Mouse (Mus musculus) embryo, embryonic 10.5 days (tissue): ENCODE results near the gene Rbms1.

ENCODE experiments used
- DNase-seq: peaks from one replicate; pipeline ENCODE4 v3.0.0-alpha.2; 2015; ENCODE audit warnings: low spot score

Gene Rbms1

DNA sequence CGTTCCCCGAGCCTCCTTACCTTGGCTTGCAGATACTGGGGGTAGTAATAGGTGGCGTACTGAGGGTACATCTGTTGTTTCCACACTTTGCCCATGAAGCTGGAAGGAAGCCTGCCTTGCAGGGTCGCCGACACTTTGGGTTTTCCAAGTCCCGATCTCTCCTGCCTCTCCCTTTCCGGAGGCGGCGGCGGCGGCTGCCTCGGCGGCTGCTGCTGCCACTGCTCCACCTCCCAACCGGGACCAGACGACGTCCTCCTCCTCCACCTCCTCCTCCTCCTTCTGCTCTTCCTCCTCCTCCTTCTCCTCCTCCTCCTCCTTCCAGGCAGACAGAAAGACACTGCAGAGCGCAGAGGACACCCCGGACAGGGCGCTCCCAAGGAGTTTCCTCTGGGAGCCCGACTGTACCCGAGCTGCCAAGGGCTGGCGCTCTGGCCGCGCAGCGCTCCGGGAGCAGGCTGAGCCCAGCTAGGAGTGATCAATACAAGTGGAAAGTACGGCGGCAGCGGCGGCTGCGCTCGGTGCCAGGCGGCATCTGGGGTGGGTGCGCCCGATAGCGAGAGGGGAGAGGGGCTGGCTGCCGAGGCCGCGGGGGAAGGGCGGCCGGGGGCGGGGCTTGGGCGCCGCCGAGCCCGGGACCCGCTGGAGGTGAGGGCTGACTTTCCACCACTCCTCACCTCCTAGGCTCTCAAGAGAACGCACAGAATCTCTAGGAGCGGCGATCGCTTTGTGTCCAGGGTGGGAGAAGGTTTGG is at the start of gene Rbms1:
Gene Rbms1, minus strand, starts transcription at position 522 of the 751 bp plus-strand sequence.
- peak; percentile 77 for DNase-seq

DNA sequence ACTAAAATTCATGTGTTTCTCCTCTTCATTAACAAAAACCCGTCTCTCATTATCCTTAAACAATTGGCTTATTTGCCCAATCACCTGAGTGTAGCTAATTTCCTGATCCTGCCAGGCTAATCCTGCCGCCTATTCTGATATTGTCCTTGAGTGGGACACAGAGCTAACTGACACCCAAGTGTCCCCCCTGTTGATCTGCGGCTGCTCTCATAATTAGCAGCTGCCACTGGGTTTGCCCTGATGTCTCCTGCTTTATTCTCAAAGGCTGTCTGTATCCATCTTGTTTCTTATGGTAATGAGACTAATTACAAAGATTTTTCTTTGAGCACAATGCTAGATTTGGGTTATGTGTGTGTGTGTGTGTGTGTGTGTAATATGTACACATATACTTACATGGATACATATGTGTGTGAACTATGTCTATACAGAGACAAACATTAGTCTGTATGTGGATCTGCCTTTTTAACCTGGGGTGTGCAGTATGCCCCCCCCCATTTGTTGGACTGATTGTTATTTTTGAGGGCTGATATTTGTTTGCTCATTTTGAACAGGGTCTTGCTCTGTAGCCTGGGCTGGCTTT is 49.3 kb upstream of the Rbms1 start:
- no peak for DNase-seq

GRCm38 (mm10) chr2:60986286-60986685 is 23.3 kb upstream of the Rbms1 start:
- DNase-seq = no peak

GRCm38 (mm10) chr2:60978538-60979313 is 15.7 kb upstream of the Rbms1 start:
- DNase-seq = peak; percentile 29

DNA sequence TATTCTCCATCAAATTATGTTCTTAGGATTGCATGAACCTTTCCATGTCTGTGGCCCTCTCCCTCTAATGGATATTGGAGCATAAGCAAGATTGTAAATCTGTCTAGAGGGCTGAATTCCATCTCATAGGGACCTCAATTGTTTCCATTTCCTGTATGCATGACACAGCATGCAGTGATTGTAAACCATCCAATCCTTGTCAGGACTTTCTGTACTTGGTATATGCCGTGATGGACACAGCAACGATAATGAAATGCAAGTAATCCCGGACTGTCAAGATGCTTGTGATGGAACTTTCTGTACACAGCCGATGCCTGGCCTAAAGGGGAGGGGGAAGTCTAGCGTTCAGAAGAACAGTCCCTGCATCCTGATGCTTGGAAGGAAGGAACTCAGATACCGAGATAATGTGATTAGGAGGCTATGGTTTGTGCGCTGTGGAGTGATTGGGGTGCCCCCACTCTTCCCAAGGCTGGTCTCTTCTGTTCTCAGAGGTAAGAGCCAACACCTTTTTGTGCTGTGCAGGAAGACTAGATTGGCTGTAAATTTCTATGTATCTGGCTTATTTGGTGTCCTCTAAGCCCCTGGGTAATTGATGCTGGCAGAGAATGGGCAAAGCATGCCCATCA is 9.3 kb upstream of the Rbms1 start:
- no peak for DNase-seq

- peak; percentile 56 for DNase-seq
Measured at GRCm38 (mm10) chr2:60963616-60964015, 624 bp upstream of the Rbms1 start.

- peak; percentile 81 for DNase-seq
Measured at GRCm38 (mm10) chr2:60962001-60962670, 856 bp downstream of the Rbms1 start.

DNA sequence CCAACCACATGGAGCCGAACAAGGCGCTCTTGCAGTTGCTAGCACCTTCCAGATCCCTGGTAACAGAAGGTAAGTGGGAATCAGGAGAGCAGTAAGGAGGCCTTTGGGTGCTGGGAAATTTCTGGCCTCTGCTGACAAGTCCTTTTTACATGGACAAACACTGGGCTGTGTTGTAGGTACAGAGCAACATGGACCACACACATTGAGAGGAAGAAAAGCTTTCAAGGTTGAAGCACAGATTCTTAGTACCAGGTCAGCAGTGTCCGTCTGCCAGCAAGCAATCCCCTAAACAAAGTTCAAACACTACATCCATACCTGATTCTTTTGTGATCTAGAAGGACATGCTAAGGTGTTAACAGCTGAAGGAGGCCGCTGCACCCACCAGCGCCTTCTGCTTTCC is 1.7 kb downstream of the Rbms1 start:
- peak; percentile 42 for DNase-seq

- no peak for DNase-seq
Measured at GRCm38 (mm10) chr2:60948241-60948640, 14.8 kb downstream of the Rbms1 start.

DNA sequence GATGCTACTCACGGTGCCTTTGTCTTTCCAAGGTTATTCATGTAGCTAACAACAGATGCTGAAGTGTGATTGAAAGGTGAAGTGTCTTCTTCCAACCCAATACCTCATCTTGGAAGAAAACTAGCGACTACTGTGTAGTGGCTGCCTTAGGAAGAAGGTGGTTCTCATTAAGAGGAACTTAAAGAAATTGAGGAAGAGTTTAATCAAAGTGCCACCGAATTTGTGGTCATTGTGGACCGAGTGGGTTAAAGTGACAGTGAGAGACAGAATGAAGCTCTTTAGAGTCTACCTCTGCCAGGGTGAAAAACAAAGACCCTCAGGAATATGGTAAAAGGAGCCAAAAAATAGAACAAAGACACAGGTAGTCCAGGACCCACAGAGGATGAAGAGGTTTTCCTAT is 15.2 kb downstream of the Rbms1 start:
- no peak for DNase-seq

DNA sequence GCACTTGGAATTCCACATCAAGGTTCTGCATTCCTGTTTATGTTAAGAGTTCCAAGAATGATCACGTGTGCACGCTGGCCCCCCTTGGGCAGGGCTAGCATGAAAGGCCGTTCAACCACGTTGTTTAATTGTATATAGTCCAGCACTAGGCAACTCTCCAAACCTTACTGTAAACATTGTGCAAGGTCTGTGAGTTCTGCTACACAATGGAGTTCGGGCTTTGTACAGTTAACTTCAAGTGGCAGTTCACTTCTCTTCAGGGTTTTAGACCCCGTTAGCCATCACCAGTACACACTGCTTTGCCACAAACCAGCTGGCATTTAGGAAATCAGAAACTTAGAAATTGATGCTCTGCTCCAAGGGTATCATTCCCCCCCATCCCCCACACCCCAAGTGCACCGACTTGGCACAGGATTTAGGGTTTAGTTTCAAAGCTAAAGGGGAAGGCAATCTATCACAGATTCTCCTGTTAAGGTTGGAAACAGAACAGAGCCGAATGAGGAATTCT is 22.5 kb downstream of the Rbms1 start:
- peak; percentile 28 for DNase-seq

- no peak for DNase-seq
Measured at GRCm38 (mm10) chr2:60939957-60940356, 23.0 kb downstream of the Rbms1 start.

- DNase-seq = no peak
Measured at GRCm38 (mm10) chr2:60936910-60937309, 26.1 kb downstream of the Rbms1 start.

DNA sequence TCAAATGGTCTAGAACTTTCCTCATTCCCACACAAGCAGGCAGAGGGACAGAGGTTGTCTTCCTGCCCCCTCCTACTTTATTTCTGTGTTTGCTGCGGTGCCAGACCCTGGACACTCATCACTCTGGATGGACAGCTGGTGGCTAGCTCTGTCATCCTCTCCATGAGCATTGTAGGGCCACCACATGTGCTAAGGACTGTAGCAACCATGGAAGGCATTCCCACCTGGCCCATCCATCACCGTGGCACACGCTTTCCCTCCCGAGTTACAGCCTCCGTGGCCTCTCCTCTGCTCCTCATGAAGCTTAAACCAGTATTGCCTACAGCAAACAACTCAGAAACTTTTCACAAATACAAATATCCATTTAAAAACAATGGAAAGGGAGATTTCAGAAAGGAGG is 34.0 kb downstream of the Rbms1 start:
- no peak for DNase-seq

DNA sequence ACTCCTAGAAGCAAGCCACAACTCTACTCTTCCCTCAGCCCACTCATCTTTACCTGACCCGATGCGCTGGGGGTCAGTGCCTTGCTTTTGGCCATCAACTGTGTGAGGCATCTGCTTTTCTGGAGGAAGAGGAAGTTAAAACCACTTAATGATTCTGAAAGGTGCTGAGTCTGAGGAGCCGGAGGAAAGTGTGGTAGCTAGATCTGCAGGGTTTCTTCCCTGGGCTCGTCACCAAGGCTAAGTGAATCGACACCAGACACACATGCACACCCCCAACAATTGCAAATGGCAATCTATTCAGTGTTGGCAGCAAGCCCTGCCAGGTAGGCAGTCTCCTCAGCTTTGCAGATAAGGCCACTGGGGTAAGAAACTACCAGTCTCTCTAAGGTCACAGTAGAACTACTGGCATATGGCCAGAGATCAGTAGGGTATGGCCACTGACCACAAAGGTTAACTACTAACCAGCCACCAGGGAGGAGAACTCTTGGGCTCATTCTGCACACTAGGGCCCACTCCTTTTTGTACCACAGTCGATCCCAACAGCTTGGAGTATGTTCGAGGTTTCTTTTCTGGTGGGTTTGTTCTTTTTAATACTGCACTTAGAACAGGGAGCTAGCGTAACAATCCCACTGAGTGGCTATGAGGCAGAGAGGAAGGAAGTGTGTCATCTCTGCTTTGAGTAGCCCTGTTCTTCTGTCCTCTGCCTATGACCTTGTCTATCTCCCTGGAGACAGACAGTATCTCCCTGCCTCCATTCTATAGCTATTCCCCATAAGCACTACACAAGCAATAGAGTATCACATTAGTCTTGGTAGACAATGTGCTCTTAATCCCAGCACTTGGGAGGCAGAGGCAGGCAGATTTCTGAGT is 34.9 kb downstream of the Rbms1 start:
- DNase-seq = no peak

DNA sequence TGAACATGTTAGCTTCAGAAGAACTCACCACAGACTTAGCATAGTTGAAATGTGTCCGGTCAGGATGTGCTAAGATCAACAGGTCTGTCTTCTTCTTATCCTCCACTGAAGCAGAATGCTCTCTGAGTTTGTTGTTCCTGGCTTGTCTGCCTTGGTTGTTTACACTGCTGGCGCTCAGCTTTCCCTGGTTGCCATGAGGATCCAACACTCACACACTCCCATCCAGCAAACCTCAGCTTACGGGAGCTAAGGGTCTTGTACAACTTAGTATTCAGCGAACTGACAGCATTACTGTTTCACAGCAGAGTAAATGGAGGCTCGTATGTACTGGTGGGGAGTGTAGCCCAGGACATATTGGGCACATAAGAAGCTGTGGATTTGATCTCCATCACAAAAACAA is 37.9 kb downstream of the Rbms1 start:
- no peak for DNase-seq

DNA sequence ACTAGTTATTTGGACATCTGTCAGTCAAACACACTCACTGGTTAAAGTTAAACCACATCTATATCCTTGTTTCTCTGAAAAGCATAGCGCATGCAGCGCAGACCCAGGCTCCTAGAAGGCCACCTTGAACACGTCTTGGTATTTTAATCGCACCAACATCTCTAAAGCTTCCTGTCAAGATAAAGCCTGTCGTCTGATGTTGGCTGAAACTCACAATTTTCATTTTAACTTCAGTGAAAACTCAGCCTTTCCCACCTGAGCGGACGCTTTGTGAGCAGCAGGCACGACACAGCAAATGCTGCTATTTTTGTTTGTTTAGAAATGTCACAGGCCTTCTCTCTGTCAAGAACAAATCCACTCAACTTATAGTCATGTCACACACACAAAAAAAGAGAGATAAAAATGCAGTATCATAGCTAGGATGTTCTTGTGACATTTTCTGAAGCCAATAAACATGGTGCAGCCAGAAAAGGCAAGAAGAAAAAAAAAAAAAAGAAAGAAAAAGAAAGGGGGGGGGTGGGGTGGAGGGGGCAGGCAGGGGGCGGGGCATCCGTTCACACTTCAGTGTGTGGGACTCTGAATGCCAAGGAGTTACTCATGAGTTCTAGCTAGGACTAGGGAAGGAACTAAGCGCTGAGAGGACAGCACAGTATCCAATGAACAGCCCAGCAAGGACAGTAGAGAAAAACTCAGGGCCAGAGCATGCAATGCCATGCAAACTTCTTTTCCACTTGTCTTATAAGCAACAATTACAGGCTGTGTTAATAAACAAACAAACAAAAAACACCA is 39.0 kb downstream of the Rbms1 start:
- no peak for DNase-seq

DNA sequence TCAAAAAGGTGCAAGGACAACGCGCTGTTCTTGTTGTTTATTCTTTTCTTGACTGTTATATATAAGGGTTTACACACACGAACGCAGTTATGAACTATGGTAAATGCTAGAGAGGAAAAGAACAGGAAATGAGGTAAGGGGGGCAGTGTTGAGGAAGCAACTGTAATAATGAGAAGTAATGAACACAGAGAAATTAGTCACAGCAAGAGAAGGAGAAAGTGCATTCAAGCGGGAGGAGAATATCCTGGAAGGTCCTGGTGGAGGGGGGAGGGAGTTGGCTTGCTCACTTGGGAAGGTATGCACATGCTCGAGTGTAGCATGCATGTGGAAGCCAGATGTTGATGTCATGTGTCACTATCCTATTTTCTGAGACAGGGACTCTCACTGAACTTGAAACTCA is 39.9 kb downstream of the Rbms1 start:
- peak; percentile 54 for DNase-seq

- DNase-seq = no peak
Measured at GRCm38 (mm10) chr2:60922351-60922750, 40.6 kb downstream of the Rbms1 start.

DNA sequence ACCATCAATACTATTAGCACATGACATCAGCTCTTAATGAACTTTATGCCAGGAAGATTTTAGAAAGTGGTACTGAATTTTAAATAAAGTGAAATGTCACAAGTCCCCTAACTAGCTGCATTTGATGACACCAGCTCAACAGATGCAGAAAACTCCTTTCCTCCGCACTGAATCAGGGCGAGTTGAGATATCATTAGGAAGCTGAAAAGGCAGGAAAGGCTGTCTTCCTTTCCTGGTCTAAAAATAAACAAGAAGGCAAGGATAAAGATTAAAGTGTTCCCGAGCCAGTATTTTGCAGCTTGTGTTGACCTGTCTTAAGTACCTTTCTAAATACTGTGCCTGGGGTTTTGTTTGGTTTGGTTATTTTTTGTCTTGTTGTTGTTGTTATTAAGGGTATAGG is 42.9 kb downstream of the Rbms1 start:
- DNase-seq = no peak
